Mouse (Mus musculus) kidney, postnatal 0 days (tissue): ENCODE results near the gene Slc30a2. TPM values are rescaled to one million over a fixed set of nuclear protein-coding genes. Genes with fewer than 3 reads are reported as not detected.
A peak's percentile ranks its signal among the peaks of the same experiment; 100 is the strongest.

Experiments used
- ATAC-seq: fragments of 200-750 bp; cut with Nextera tagmentation; replicated peaks from 2 replicates; pipeline ENCODE4 v1.8.0; 2017; ENCODE audit warnings: low read depth, moderate number of reproducible peaks, moderate TSS enrichment, moderate library complexity; ENCODE audit not compliant: low FRiP score
- DNase-seq: peaks from one replicate; pipeline ENCODE4 v3.0.0-alpha.2; 2016; ENCODE audit warnings: low spot score
- H3K27ac ChIP-seq: fragments of 300-500 bp; sonication (generic); 2 replicates; pipeline ENCODE4 v1.5.1; 2014; ENCODE audit warnings: mild to moderate bottlenecking
- H3K27me3 ChIP-seq: fragments of 300-500 bp; sonication (generic); 2 replicates; pipeline ENCODE4 v1.6.1; 2014; ENCODE audit warnings: low read length, mixed read lengths; ENCODE audit not compliant: insufficient read depth
- H3K36me3 ChIP-seq: fragments of 300-500 bp; sonication (generic); 2 replicates; pipeline ENCODE4 v1.6.1; 2014; ENCODE audit warnings: low read length, mixed read lengths; ENCODE audit not compliant: insufficient read depth
- H3K4me1 ChIP-seq: fragments of 300-500 bp; sonication (generic); replicated peaks from 2 replicates; pipeline ENCODE4 v1.6.1; 2014; ENCODE audit warnings: antibody characterized with exemption, low read length, mixed read lengths; ENCODE audit not compliant: insufficient read depth
- H3K4me2 ChIP-seq: fragments of 300-500 bp; sonication (generic); 2 replicates; pipeline ENCODE4 v1.6.1; 2014; ENCODE audit warnings: mild to moderate bottlenecking, low read length, moderate library complexity, mixed read lengths
- H3K4me3 ChIP-seq: fragments of 300-500 bp; sonication (generic); replicated peaks from 2 replicates; pipeline ENCODE4 v1.5.1; 2014; ENCODE audit warnings: low read depth, low read length
- H3K9ac ChIP-seq: fragments of 300-500 bp; sonication (generic); 2 replicates; pipeline ENCODE4 v1.6.1; 2014; ENCODE audit warnings: low read depth, low read length
- H3K9me3 ChIP-seq: fragments of 300-500 bp; sonication (generic); replicated peaks from 2 replicates; pipeline ENCODE4 v1.6.1; 2016; ENCODE audit warnings: low read length, inconsistent platforms, mixed read lengths
- CTCF ChIP-seq: IDR thresholded peaks from 2 replicates; pipeline ENCODE4 v1.5.1; 2016; ENCODE audit warnings: antibody characterized with exemption, low read depth, mild to moderate bottlenecking, moderate library complexity
- WGBS: fragments of 180-500 bp; shearing (Covaris S2); extraction: QIAGEN DNeasy Blood & Tissue Kit; methylation state at CpG from one replicate; pipeline ENCODE4 v1.1.7; 2014; 5-methylcytosine and 5-hydroxymethylcytosine counted together
- polyA plus RNA-seq: library from polyadenylated mRNA; unstranded; fragments of >200 nt; fragmentation: Nextera tagmentation; extraction: Ambion mirVana; gene quantifications from 2 replicates; pipeline ENCODE4 v1.2.1, GENCODE M21; 2015

Gene Slc30a2
- polyA plus RNA-seq, 1 experiment from 2014 or later, result 0.82 TPM

GRCm38 (mm10) chr4:134311784-134312183 lies 31.2 kb upstream of the Slc30a2 start:
- H3K4me1 ChIP-seq, result peaks cover 6% of the 10 kb centered on the region
- H3K36me3 ChIP-seq, result no peaks in the 10 kb centered on the region
- H3K9me3 ChIP-seq, result no peaks in the 10 kb centered on the region
- H3K4me3 ChIP-seq, result no peak overlapping the region
- no peak for TF ChIP-seq CTCF
- no peak overlapping the region for H3K27ac ChIP-seq
- WGBS, result 69% methylated on average over 9 of the region's 9 CpGs
- no peaks in the 10 kb centered on the region for H3K27me3 ChIP-seq
- no peak overlapping the region for H3K9ac ChIP-seq
- no peak overlapping the region for H3K4me2 ChIP-seq
- ATAC-seq, result no peak
- DNase-seq, result no peak

GRCm38 (mm10) chr4:134312341-134312740 lies 30.6 kb upstream of the Slc30a2 start:
- DNase-seq (no peak), ATAC-seq (no peak)
- H3K27ac ChIP-seq, result no peak overlapping the region
- H3K36me3 ChIP-seq, result no peaks in the 10 kb centered on the region
- H3K9me3 ChIP-seq, result no peaks in the 10 kb centered on the region
- H3K4me2 ChIP-seq, result no peak overlapping the region
- H3K4me3 ChIP-seq, result no peak overlapping the region
- no peak for TF ChIP-seq CTCF
- no peaks in the 10 kb centered on the region for H3K27me3 ChIP-seq
- peaks cover 4% of the 10 kb centered on the region for H3K4me1 ChIP-seq
- WGBS, result 94% methylated on average over 5 of the region's 5 CpGs
- H3K9ac ChIP-seq, result no peak overlapping the region

DNA sequence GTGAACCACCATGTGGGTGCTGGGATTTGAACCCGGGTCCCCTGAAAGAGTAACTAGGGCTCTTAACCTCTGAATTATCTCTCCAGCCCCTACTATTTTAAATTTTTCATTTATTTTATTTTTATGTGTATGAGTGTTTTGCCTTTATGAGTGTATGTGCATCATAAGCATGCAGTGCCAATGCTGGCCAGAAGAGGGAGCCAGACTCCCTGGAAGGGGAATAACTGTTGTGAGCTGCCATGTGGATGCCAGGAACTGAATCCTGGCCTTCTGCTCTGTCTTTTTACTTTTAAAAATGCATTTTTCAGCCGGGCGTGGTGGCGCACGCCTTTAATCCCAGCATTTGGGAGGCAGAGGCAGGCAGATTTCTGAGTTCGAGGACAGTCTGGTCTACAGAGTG lies 30.1 kb upstream of the Slc30a2 start:
- no peak overlapping the region for H3K4me2 ChIP-seq
- no peaks in the 10 kb centered on the region for H3K36me3 ChIP-seq
- H3K27ac ChIP-seq, result no peak overlapping the region
- H3K27me3 ChIP-seq, result no peaks in the 10 kb centered on the region
- no peak overlapping the region for H3K4me3 ChIP-seq
- DNase-seq (no peak), ATAC-seq (no peak)
- 98% methylated on average over 6 of the region's 6 CpGs for WGBS
- no peak overlapping the region for H3K9ac ChIP-seq
- peak; percentile 49; the same call in 1 of the 2 replicates for TF ChIP-seq CTCF
- H3K4me1 ChIP-seq, result no peaks in the 10 kb centered on the region
- H3K9me3 ChIP-seq, result no peaks in the 10 kb centered on the region

DNA sequence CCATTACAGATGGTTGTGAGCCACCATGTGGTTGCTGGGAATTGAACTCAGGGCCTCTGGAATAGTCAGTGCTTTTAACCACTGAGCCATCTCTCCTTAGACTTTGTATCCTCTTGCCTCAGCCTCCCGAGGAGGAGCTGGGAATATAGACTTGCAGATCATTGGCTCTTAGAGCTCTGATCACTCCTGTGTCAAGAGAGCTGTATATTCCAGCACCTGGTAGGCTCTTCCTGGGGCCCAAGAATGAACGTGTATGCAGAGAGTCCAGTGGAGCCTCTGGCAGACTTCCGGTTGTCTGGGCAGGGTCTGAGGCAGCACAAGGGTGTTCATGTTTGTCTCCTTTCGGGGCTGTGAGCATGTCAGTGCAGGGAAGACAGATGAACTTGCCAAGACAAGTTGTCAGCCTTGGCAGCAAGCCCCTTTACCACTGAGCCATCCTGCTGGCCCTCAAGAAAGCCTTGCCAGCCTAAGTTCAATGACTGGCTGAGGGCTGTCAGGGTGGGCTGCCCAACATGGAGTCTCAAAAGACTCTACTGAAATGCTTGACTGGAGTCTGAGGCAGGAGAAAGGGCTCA lies 28.8 kb upstream of the Slc30a2 start:
- Histone ChIP-seq H3K9me3 (no peaks in the 10 kb centered on the region), H3K27me3 (no peaks in the 10 kb centered on the region), H3K4me2 (no peak overlapping the region), H3K36me3 (no peaks in the 10 kb centered on the region), H3K27ac (no peak overlapping the region), H3K9ac (no peak overlapping the region), H3K4me1 (no peaks in the 10 kb centered on the region), H3K4me3 (no peak overlapping the region)
- DNase-seq (no peak), ATAC-seq (no peak)
- no peak for TF ChIP-seq CTCF
- WGBS, result 80% methylated on average over 4 of the region's 4 CpGs

DNA sequence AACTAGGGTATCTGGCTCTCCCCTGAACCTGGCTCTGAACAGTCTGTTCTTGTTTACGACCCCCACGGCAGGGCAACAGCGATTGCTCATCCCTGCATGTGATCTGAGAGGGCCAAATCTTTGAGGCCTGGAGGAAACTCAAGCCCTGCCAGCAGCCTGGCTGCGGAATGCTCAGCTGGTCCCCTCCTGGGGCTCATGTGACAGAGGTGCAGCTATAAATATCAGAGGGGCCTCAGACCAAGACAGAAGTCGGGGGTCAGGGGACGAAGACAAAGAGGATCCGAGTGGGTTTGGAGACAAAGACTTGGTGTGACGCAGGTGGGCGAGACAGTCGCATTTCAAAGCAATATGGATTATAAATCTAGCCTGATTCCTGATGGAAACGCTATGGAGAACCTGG lies 28.1 kb upstream of the Slc30a2 start, which contains the start of gene Trim63:
TSS of gene Trim63 (plus strand) at position 245 of the 400 bp plus-strand sequence.
- H3K4me3 ChIP-seq, result no peak within 1 kb of the TSS

GRCm38 (mm10) chr4:134315470-134315869 lies 27.5 kb upstream of the Slc30a2 start:
- Histone ChIP-seq H3K27ac (no peak overlapping the region), H3K4me3 (no peak overlapping the region), H3K9ac (no peak overlapping the region), H3K9me3 (no peaks in the 10 kb centered on the region), H3K27me3 (no peaks in the 10 kb centered on the region), H3K4me2 (no peak overlapping the region), H3K36me3 (no peaks in the 10 kb centered on the region), H3K4me1 (no peaks in the 10 kb centered on the region)
- WGBS, result 67% methylated on average over 9 of the region's 9 CpGs
- no peak for TF ChIP-seq CTCF
- ATAC-seq (no peak; the same call in 1 of the 2 replicates), DNase-seq (no peak)

More for the DNA sequence above, 28.1 kb upstream of the Slc30a2 start, which contains the start of gene Trim63:
- Histone ChIP-seq H3K4me1 (no peaks in the 10 kb centered on the region), H3K36me3 (no peaks in the 10 kb centered on the region), H3K9me3 (no peaks in the 10 kb centered on the region), H3K4me2 (no peak within 1 kb of the TSS), H3K27ac (no peak within 1 kb of the TSS), H3K9ac (no peak within 1 kb of the TSS), H3K27me3 (no peaks in the 10 kb centered on the region)
- ATAC-seq, result no peak; the same call in 1 of the 2 replicates
- DNase-seq, result peak; percentile 47
- no peak for TF ChIP-seq CTCF
- 19% methylated on average over 11 of the region's 11 CpGs for WGBS

DNA sequence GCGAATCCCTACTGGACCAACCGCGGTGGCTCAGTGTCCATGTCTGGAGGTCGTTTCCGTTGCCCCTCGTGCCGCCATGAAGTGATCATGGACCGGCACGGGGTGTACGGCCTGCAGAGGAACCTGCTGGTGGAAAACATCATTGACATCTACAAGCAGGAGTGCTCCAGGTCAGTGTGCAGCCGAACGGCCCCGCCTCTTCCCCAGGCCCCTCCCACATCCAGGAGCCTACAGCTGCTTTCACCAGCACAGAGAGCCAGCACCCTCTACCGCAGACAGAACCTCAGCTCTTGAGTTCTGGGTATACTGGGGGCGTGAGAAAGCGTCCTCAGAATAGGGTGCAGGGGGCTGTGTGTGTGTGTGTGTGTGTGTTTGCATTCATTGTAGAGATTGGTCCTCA lies 26.6 kb upstream of the Slc30a2 start:
- ATAC-seq (no peak), DNase-seq (peak; percentile 22)
- WGBS, result 49% methylated on average over 16 of the region's 16 CpGs
- Histone ChIP-seq H3K4me2 (no peak overlapping the region), H3K9me3 (no peaks in the 10 kb centered on the region), H3K9ac (no peak overlapping the region), H3K27me3 (no peaks in the 10 kb centered on the region), H3K4me1 (no peaks in the 10 kb centered on the region), H3K4me3 (no peak overlapping the region), H3K27ac (no peak overlapping the region), H3K36me3 (no peaks in the 10 kb centered on the region)
- TF ChIP-seq CTCF, result no peak
